Mouse (Mus musculus) heart, embryonic 15.5 days (tissue): ENCODE data around the gene Slc25a38. TPM values are rescaled to one million over a fixed set of nuclear protein-coding genes. Genes with fewer than 3 reads are reported as not detected.

ENCODE experiments used
- ATAC-seq: fragments of 200-750 bp; cut with Nextera tagmentation; replicated peaks from 2 replicates; pipeline ENCODE4 v1.8.0; 2017; ENCODE audit warnings: low read depth, moderate TSS enrichment; ENCODE audit not compliant: insufficient number of reproducible peaks, insufficient read depth, low FRiP score
- H3K27ac ChIP-seq: fragments of 300-500 bp; sonication (generic); 2 replicates; pipeline ENCODE4 v1.5.1; 2015; ENCODE audit warnings: mild to moderate bottlenecking, inconsistent platforms
- H3K27me3 ChIP-seq: fragments of 300-500 bp; sonication (generic); 2 replicates; pipeline ENCODE4 v1.6.1; 2015; ENCODE audit warnings: inconsistent platforms
- H3K36me3 ChIP-seq: fragments of 300-500 bp; sonication (generic); 2 replicates; pipeline ENCODE4 v1.6.1; 2015; ENCODE audit warnings: mild to moderate bottlenecking, inconsistent platforms
- H3K4me1 ChIP-seq: fragments of 300-500 bp; sonication (generic); replicated peaks from 2 replicates; pipeline ENCODE4 v1.6.1; 2015; ENCODE audit warnings: inconsistent platforms
- H3K4me2 ChIP-seq: fragments of 300-500 bp; sonication (generic); 2 replicates; pipeline ENCODE4 v1.6.1; 2015; ENCODE audit warnings: inconsistent platforms, mild to moderate bottlenecking, moderate library complexity
- H3K4me3 ChIP-seq: fragments of 300-500 bp; sonication (generic); 2 replicates; pipeline ENCODE4 v1.5.1; 2015; ENCODE audit warnings: mild to moderate bottlenecking, inconsistent platforms
- H3K9ac ChIP-seq: fragments of 300-500 bp; sonication (generic); 2 replicates; pipeline ENCODE4 v1.6.1; 2015; ENCODE audit warnings: mild to moderate bottlenecking, inconsistent platforms
- H3K9me3 ChIP-seq: fragments of 300-500 bp; sonication (generic); replicated peaks from 2 replicates; pipeline ENCODE4 v1.6.1; 2016; ENCODE audit warnings: inconsistent platforms
- WGBS: fragments of 180-500 bp; shearing (Covaris S2); methylation state at CpG from one replicate; pipeline ENCODE4 v1.1.7; 2015; ENCODE audit warnings: mixed read lengths; 5-methylcytosine and 5-hydroxymethylcytosine counted together
- polyA plus RNA-seq: library from polyadenylated mRNA; unstranded; fragments of >200 nt; fragmentation: Nextera tagmentation; extraction: Ambion mirVana; gene quantifications from 2 replicates; pipeline ENCODE4 v1.2.1, GENCODE M21; 2015

Slc25a38 gene
- polyA plus RNA-seq, 1 experiment from 2014 or later = 18.8 TPM

DNA sequence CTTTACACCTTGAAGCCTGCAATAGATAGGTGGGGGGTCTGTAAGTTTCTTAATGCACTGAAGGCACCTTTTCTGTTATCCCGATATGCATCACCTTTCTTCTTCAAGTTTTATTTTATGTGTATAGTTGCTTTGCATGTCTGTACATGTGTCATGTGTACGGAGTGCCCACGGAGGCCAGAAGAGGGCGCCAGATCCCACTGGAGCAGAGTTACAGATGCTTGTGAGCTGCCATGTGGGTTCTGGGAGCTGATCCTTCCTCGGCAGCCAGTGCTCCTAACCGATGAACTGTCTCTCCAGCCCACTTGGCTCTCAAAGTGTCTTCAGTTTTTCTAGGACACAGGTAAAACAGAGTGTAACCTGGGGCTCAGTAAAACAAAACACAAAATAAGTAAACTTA is 28.9 kb upstream of the Slc25a38 start:
- H3K9me3 ChIP-seq = no peaks in the 10 kb centered on the region
- no peak overlapping the region for H3K27ac ChIP-seq
- no peak overlapping the region for H3K4me3 ChIP-seq
- no peak overlapping the region for H3K9ac ChIP-seq
- H3K4me2 ChIP-seq = no peak overlapping the region
- ATAC-seq = no peak
- no peaks in the 10 kb centered on the region for H3K36me3 ChIP-seq
- H3K4me1 ChIP-seq = no peaks in the 10 kb centered on the region
- 71% methylated on average over 6 of the region's 6 CpGs for whole genome bisulfite sequencing
- H3K27me3 ChIP-seq = no peaks in the 10 kb centered on the region

DNA sequence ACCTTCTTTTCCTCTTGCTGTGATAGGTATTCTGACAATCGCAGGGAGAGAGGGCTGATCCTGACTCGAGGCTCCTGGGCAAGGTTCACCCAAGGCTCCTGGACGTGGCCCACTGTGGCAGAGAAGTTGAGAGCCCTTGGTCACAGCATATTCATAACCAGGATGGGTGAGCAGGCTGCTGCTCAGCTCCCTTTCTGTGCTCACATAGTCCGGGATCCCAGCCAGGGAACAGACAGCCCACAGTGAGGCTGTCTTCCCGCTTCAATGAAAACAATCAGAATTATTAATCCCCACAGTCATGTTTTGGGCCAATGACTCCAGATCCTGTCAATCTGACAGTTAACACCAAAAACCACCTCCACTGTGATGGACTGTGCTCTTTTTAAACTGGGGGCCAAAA is 28.2 kb upstream of the Slc25a38 start:
- Histone ChIP-seq H3K27ac (no peak overlapping the region), H3K27me3 (no peaks in the 10 kb centered on the region), H3K9ac (no peak overlapping the region), H3K9me3 (no peaks in the 10 kb centered on the region), H3K4me2 (no peak overlapping the region), H3K4me1 (no peaks in the 10 kb centered on the region), H3K4me3 (no peak overlapping the region), H3K36me3 (no peaks in the 10 kb centered on the region)
- 65% methylated on average over 5 of the region's 5 CpGs for WGBS
- no peak for ATAC-seq

DNA sequence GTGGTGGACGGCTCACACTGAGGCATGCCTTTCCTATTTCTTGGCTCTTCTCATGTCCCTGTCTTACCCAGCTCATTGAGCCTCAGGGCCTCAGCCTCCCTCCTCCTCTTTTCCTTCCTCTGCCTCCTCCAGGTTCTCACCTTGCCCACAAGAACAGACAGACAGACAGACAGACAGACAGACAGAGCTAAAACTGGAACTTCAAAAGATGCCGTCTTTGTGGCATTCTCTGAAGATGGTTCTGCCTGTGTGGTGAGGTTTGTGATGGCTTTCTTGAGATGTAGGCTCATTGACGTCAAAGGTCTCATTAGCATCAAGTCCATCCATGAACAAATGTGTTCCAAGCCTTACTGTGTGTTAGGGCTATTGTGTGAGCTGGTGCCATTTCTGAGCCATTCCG is 27.5 kb upstream of the Slc25a38 start:
- no peaks in the 10 kb centered on the region for H3K36me3 ChIP-seq
- no peak overlapping the region for H3K4me3 ChIP-seq
- H3K4me2 ChIP-seq = no peak overlapping the region
- H3K27ac ChIP-seq = no peak overlapping the region
- H3K9ac ChIP-seq = no peak overlapping the region
- H3K9me3 ChIP-seq = no peaks in the 10 kb centered on the region
- H3K4me1 ChIP-seq = no peaks in the 10 kb centered on the region
- WGBS = 74% methylated on average over 4 of the region's 4 CpGs
- no peaks in the 10 kb centered on the region for H3K27me3 ChIP-seq
- no peak for ATAC-seq

DNA sequence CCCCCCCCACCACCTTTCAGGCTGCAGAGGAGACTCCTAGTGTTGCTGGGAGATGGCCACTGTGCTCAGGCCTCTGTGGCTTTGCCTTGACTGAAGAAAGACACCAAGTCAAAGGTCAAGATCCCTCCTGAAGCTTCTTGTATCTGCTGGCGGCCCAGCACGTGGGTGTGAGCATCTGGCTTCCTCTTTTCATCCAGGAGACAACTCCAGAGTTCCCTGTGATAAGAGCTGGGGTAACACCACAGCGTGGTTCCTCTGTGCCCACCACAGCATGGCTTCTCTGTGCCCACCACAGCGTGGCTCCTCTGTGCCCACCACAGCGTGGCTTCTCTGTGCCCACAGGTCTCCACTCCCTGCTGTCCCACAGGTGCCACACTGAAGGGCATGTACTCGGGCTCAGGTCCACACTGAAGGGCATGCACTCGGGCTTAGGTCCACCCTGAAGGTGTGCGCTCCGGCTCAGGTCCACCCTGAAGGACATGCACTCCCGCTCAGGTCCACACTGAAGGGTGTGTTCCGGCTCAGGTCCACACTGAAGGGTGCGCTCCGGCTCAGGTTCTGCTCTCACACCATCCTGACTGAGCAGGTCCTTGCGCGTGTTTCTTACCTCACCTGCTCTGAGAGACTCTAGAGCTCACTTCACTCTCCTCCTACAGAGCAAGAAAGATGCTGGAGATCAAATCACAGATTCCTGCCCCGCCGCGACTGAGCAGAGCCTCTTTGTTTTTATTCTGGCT is 26.8 kb upstream of the Slc25a38 start:
- Histone ChIP-seq H3K4me1 (no peaks in the 10 kb centered on the region), H3K27me3 (no peaks in the 10 kb centered on the region), H3K27ac (no peak overlapping the region), H3K36me3 (no peaks in the 10 kb centered on the region), H3K9me3 (no peaks in the 10 kb centered on the region), H3K9ac (no peak overlapping the region), H3K4me3 (no peak overlapping the region), H3K4me2 (no peak overlapping the region)
- WGBS = 73% methylated on average over 18 of the region's 18 CpGs
- ATAC-seq = no peak

DNA sequence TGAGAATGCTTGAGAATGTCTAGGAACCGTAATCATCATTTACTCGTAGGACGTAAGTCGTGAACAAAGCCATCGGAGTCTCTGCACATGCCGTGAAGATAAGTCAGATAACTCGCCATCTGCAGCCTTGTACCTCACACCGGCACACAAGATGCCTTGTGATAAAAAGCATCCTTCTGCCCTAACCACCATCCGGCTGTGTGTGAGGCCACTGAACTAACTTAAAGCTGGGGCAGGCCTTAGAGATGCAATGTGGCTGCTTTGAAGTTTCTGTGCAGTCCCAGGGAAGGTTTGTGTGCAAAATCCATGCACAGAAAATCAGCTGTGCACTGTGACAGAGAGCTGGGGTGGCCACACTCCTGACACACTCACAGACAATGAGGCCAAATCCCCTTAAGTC is 25.8 kb upstream of the Slc25a38 start:
- no peak overlapping the region for H3K27ac ChIP-seq
- no peak overlapping the region for H3K4me3 ChIP-seq
- WGBS = 71% methylated on average over 9 of the region's 9 CpGs
- H3K36me3 ChIP-seq = no peaks in the 10 kb centered on the region
- H3K9ac ChIP-seq = no peak overlapping the region
- H3K4me1 ChIP-seq = no peaks in the 10 kb centered on the region
- no peak overlapping the region for H3K4me2 ChIP-seq
- H3K9me3 ChIP-seq = no peaks in the 10 kb centered on the region
- no peaks in the 10 kb centered on the region for H3K27me3 ChIP-seq
- no peak for ATAC-seq

DNA sequence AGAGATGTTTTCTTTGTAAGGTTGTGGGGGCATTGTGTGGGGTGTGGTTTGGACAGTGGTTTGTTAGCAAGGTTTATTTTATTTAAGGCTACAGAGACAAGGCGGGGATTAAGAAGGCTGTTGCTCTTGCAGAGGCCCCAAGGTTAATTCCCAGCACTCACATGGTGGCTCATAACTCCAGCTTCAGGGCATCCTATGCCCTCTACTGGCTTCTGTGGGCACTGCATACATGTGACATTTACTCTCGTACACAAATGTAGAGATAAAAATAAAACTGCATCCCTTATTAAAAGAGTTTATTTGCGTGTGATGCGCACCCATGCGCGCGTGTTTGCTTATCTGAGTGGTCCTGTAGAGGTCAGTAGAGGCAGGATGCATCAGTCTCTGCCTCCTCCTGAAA is 21.0 kb upstream of the Slc25a38 start:
- Histone ChIP-seq H3K27ac (no peak overlapping the region), H3K4me1 (no peaks in the 10 kb centered on the region), H3K9me3 (no peaks in the 10 kb centered on the region), H3K27me3 (no peaks in the 10 kb centered on the region), H3K36me3 (no peaks in the 10 kb centered on the region), H3K4me3 (no peak overlapping the region), H3K4me2 (no peak overlapping the region), H3K9ac (no peak overlapping the region)
- 83% methylated on average over 7 of the region's 7 CpGs for WGBS
- ATAC-seq = no peak

DNA sequence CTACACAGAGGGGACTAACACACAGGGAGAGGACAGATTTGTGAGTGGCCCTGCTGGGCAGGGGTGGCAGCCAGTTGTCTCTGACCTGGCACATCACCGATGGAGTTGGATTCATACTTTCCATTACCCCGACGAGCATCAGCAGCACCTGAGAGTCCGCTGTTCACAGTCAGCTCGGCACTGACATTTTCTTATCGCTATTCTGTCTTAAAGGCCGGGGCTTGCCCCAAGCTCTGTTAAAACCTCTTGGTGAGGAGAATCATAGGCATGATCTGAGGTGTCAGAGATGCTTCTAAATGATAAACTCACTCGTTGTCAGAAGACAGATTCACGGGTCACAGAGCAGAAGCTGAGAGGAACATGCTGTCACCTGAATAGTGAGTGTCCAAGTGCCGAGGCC is 19.1 kb upstream of the Slc25a38 start:
- WGBS = 71% methylated on average over 10 of the region's 10 CpGs

DNA sequence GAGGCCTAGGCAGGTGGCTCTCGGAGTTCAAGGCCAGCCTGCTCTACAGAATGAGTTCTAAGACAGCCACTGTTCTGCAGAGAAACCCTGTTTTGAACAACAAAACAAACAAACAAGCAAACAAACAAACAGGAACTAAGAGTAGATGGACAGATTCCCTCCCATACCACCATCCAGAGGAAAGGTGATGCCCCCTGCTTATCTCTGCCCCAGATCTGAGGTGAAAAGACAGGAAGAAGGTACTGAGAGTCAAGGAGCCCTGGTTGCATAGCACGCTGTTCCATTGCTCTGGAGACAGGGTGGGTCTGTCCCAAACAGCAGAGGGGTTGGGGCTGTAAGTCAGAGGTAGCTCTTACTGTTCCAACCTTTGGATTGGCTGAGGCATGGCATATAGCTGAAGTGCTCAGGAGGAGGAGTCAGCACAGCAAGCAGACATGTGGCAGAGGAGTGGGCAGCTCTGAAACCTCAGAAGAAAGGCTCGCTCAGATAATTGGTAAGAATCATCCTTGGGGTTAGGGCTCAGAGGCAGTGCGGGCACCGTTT is 18.4 kb upstream of the Slc25a38 start, which contains the start of gene Ccr8:
TSS of gene Ccr8 (plus strand) at position 419 of the 543 bp plus-strand sequence.
- H3K27me3 ChIP-seq = no peaks in the 10 kb centered on the region
- no peak within 1 kb of the TSS for H3K4me3 ChIP-seq
- H3K4me1 ChIP-seq = no peaks in the 10 kb centered on the region
- 64% methylated on average over 5 of the region's 5 CpGs for WGBS
- H3K4me2 ChIP-seq = no peak within 1 kb of the TSS
- H3K9me3 ChIP-seq = no peaks in the 10 kb centered on the region
- no peak within 1 kb of the TSS for H3K9ac ChIP-seq
- no peak for ATAC-seq
- H3K36me3 ChIP-seq = no peaks in the 10 kb centered on the region
- no peak within 1 kb of the TSS for H3K27ac ChIP-seq

More for the DNA sequence above, 19.1 kb upstream of the Slc25a38 start:
- ATAC-seq = no peak
- Histone ChIP-seq H3K27ac (no peak overlapping the region), H3K27me3 (no peaks in the 10 kb centered on the region), H3K9ac (no peak overlapping the region), H3K4me2 (no peak overlapping the region), H3K36me3 (no peaks in the 10 kb centered on the region), H3K9me3 (no peaks in the 10 kb centered on the region), H3K4me3 (no peak overlapping the region), H3K4me1 (no peaks in the 10 kb centered on the region)

DNA sequence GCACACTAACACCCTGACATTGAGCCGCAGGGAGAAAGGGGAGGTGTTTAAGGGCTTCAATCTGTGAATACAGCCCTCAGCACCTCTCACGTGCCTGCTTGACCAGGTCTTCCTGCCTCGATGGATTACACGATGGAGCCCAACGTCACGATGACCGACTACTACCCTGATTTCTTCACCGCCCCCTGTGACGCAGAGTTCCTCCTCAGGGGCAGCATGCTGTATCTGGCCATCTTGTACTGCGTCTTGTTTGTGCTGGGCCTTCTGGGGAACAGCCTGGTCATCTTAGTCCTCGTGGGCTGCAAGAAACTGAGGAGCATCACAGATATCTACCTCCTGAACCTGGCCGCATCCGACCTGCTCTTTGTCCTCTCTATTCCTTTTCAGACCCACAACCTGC is 16.5 kb upstream of the Slc25a38 start:
- Histone ChIP-seq H3K9me3 (no peaks in the 10 kb centered on the region), H3K4me2 (no peak overlapping the region), H3K9ac (no peak overlapping the region), H3K27ac (no peak overlapping the region), H3K36me3 (no peaks in the 10 kb centered on the region), H3K4me1 (no peaks in the 10 kb centered on the region), H3K4me3 (no peak overlapping the region), H3K27me3 (no peaks in the 10 kb centered on the region)
- WGBS = 81% methylated on average over 13 of the region's 13 CpGs
- ATAC-seq = no peak

DNA sequence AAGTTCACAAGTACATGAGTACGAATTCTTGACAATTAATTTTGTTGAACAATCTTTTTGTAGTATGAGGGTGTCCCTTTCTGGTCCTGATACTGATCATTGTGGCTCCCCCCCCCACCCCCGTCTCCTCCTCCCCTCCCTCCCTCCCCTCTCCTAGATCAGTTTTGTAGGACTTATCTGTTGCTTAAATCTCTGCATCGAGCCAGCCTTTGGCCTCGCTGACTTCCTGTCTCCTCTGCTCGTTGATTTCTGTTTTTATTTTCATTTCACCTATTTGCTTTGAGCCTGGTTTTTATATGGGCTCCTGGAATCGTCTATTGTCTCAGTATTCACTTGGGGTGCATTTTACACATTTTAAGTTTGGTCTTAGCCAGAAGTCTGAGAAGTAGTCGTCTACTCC is 14.3 kb upstream of the Slc25a38 start:
- 59% methylated on average over 7 of the region's 7 CpGs for whole genome bisulfite sequencing
- Histone ChIP-seq H3K27me3 (no peaks in the 10 kb centered on the region), H3K4me3 (no peak overlapping the region), H3K4me1 (no peaks in the 10 kb centered on the region), H3K27ac (no peak overlapping the region), H3K9me3 (no peaks in the 10 kb centered on the region), H3K4me2 (no peak overlapping the region), H3K9ac (no peak overlapping the region), H3K36me3 (no peaks in the 10 kb centered on the region)
- no peak for ATAC-seq

DNA sequence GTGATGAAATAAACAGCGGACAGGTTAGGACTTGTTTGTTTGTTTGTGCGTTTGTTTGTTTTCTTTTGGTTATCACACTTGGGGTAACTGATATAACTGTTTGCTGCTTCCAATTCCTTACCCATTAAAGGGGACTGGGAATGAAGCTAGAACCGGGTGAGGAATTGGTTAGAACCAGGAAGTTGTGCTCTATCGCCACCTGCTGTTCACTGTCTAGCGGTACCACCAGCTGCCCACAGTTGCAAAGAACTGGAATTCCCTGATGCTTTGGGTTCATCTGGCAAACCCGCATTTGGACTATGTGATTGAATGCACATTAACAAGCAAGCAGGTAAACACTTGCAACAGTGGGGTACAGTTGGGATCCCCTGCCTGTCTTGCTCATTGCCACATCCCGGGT is 11.5 kb upstream of the Slc25a38 start:
- Histone ChIP-seq H3K4me1 (no peaks in the 10 kb centered on the region), H3K9ac (no peak overlapping the region), H3K4me2 (no peak overlapping the region), H3K4me3 (no peak overlapping the region), H3K27me3 (no peaks in the 10 kb centered on the region), H3K36me3 (no peaks in the 10 kb centered on the region), H3K9me3 (no peaks in the 10 kb centered on the region), H3K27ac (no peak overlapping the region)
- ATAC-seq = no peak
- 17% methylated on average over 7 of the region's 7 CpGs for WGBS

DNA sequence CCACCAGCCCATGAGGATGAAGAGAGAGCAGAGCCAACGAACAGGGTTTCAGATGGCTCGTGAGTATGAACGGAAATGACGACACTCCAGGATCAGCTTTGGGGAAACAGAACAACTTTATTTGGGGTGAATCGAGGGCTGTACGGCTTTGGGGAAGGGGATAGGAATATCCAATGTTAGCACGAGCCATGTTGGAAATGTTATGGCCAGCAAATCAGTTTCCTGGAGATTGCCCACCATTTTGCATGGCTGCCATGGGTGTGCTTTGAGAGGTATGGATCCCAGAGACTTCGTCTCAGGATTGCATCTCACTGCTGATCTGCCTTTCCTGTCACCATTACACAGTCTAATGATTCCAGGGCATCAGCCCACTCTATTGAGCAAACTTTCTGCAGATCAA is 10.9 kb upstream of the Slc25a38 start:
- no peaks in the 10 kb centered on the region for H3K9me3 ChIP-seq
- no peak overlapping the region for H3K4me2 ChIP-seq
- 81% methylated on average over 8 of the region's 8 CpGs for WGBS
- no peaks in the 10 kb centered on the region for H3K27me3 ChIP-seq
- ATAC-seq = no peak
- no peak overlapping the region for H3K27ac ChIP-seq
- H3K4me3 ChIP-seq = no peak overlapping the region
- H3K4me1 ChIP-seq = no peaks in the 10 kb centered on the region
- no peak overlapping the region for H3K9ac ChIP-seq
- H3K36me3 ChIP-seq = no peaks in the 10 kb centered on the region
